Mouse (Mus musculus) heart, postnatal 4 days (tissue): Measurements from ENCODE around the gene Vax2. TPM values are rescaled to one million over a fixed set of nuclear protein-coding genes. Genes with fewer than 3 reads are reported as not detected.

Source experiments
- DNase-seq: peaks from one replicate; pipeline ENCODE4 v3.0.0; 2021
- total RNA-seq, 2 experiments: library from RNA; stranded (reverse); gene quantifications; 2 replicates each; pipeline ENCODE4 v1.2.3; 2021

Vax2 gene
- total RNA-seq, 2 experiments from 2014 or later: not detected

GRCm38 (mm10) chr6:83762880-83763431, 51.9 kb downstream of the Vax2 start:
- DNase-seq: peak; percentile 40

- DNase-seq: peak; percentile 29
Measured at GRCm38 (mm10) chr6:83766982-83767381, 55.9 kb downstream of the Vax2 start.

- peak; percentile 38 for DNase-seq
Measured at GRCm38 (mm10) chr6:83768485-83768884, 57.4 kb downstream of the Vax2 start.

- DNase-seq: no peak
Measured at GRCm38 (mm10) chr6:83774126-83774525, 63.1 kb downstream of the Vax2 start.

GRCm38 (mm10) chr6:83774781-83775563, 63.9 kb downstream of the Vax2 start:
- DNase-seq: peak; percentile 17

GRCm38 (mm10) chr6:83775638-83776293, 64.7 kb downstream of the Vax2 start, which contains the start of gene Tex261:
Gene Tex261, minus strand, starts transcription at chr6:83775813.
- peak; percentile 94 for DNase-seq

- no peak for DNase-seq
Measured at GRCm38 (mm10) chr6:83778306-83778705, 67.2 kb downstream of the Vax2 start.

GRCm38 (mm10) chr6:83779026-83779425, 68.0 kb downstream of the Vax2 start:
- DNase-seq: peak; percentile 69

- DNase-seq: no peak
Measured at GRCm38 (mm10) chr6:83786426-83786825, 75.4 kb downstream of the Vax2 start.

Other genes with a start within 250 kb of the Vax2 start
- 10 to 100 TPM; 24.4 to 25.6 TPM for gene Dguok, start 204.3 kb upstream of the Vax2 start, total RNA-seq
- 10 to 100 TPM; 10.4 to 13.7 TPM for gene Actg2, start 175.0 kb upstream of the Vax2 start, total RNA-seq
- gene Stambp, start 138.5 kb upstream of the Vax2 start, total RNA-seq: 10 to 100 TPM; 16.0 to 18.4 TPM
- gene Clec4f, start 55.1 kb upstream of the Vax2 start, total RNA-seq: not detected
- gene Cd207, start 33.4 kb upstream of the Vax2 start, total RNA-seq: under 1 TPM; 0.56 to 0.88 TPM
- gene Atp6v1b1, start 31.7 kb downstream of the Vax2 start, total RNA-seq: not detected
- not detected for gene Ankrd53, start 51.4 kb downstream of the Vax2 start, total RNA-seq
- gene Tex261, start 64.5 kb downstream of the Vax2 start, total RNA-seq: 10 to 100 TPM; 85.2 to 85.8 TPM
- gene Nagk, start 83.7 kb downstream of the Vax2 start, total RNA-seq: 10 to 100 TPM; 40.2 to 40.6 TPM
- 10 to 100 TPM; 22.5 to 22.6 TPM for gene Paip2b, start 120.5 kb downstream of the Vax2 start, total RNA-seq
- gene Zfp638, start 155.8 kb downstream of the Vax2 start, total RNA-seq: 10 to 100 TPM; 67.9 to 75.3 TPM